Mouse (Mus musculus): ENCODE data around the gene Oscar.

Gene Oscar

DNA sequence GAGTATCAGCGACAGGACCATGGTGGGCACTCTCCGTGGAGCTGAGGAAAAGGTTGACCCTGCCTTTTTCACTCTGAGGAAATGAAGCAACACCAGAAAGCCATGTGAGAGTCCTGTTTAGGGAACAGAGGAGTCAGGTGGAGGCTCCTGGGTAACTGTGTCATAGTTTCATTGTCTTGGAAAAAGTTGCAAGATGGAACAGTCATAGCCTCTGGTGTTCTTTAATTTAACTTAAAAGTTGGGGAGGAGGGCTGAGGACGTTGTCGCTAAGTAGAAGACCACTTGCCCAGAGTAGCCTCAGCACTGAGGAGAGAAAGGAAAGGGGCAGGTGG lies at the start of gene Oscar:
Oscar (minus strand) TSS at position 101 of the 332 bp plus-strand sequence.
- no peak for DNase-seq (ENCODE audit: low spot score)

DNA sequence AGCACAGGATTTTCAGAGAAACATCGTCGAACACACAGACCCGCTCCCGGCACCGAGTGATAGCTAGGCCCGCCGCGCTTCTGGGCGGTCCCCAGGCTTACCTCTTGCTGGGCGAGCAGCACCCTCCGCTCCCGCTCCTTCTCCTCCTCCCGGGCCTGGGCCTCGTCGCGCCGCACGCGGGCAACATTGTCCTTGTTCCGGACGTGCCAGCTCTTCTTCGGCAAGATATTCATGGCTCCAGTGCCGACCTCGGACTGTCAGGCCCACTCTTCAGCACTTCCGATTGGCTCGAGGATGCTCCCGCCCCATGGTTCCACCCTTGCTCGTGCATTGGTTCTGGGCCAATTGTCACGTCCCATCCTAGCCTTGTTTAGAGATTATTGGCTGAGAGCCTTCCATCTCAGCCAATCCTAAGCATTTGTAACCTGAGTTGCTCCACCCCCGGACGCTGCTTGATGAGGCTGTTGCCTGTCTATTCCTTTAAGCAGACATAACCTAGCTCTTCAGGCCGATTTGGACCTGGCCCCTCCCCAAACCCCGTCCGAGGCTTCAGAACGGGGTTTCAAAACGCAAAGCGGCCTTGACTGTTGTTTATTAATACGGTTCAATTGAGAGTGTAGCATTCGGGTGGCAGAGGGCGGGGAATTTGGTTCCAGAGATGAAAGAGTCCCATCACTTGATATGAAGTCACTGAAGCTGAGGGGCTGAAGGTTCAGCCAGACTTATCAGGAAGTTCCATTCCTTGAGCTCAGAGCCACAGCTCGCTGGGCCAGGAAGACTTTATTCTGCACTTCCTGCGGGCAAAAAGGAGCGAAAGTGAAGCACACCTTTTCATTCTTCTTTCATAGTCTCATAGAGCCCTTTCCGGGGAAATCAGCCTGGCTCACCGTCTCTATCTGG lies 49.5 kb upstream of the Oscar start, which contains the start of gene Leng1:
Leng1 (minus strand) TSS at position 626 of the 900 bp plus-strand sequence.
- peak; percentile 94 for DNase-seq (ENCODE audit: low spot score)

DNA sequence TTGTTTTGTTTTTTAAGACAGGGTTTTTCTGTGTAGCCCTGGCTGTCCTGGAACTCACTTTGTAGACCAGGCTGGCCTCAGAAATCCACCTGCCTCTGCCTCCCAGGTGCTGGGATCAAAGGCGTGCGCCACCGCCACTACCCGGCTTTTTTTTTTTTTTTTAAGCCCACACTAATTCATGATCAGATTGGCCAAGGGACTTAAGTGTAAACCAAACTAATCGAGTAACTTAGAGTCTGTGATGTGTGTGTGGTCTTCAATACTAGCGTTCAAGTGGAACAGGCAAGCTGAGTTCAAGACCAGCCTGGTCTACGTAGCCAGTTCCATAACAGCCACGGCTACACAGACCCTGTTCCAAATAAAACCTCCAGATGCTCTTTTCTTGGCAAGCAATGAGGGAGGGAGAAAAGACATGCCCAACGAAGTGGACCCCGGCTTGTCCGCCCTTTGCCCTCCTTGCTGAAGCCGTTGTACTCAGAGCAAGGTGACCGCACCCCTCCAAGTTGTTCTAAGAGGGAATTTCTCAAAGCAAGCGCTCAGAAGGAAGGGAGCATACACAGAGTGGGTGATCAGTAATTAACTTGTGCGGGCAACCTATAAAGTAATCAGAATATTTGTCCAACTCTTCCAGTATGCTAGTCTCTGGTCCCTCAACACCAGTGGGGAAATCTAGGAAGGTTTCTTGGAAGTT lies 48.7 kb upstream of the Oscar start:
- no peak for DNase-seq (ENCODE audit: low spot score)

DNA sequence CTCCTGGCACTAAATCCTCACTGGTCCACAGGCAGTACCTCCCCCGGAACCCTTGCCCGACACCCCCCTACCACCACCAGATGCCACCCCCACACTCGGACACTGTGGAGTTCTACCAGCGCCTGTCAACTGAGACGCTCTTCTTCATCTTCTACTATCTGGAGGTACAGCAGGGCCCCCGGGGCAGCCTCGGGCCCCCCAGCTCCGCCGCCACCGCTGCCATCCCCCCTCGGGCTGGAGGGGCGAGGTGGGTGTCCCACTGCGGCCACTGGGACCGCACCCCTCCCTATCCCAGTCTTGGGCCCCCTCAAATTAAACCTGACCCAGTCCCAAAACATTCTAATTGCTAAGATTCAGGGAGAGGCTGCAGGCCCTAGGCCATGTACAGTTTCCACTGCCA lies 42.6 kb upstream of the Oscar start:
- DNase-seq (ENCODE audit: low spot score), result no peak

GRCm38 (mm10) chr7:3656966-3657365 lies 41.0 kb upstream of the Oscar start:
- no peak for DNase-seq (ENCODE audit: low spot score)

DNA sequence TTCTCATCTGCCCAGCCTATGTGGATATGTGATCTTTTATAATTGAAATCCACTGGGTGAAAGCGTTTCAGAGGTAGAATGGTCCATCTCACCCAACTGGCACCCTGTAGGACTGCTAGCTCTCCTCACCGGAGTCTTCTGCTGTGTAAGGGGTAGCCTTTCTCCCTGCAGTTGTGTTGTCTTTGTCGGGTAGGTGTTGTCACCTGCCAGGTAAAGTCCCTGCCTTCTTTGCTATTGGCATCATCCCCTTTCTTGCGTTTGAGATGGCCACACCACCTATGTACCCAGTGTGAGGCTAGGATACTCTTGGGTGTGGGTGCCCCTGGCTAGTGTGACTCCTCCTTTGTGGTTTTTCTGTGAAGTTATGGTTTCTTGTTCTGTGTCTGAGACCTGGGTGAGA lies 30.7 kb upstream of the Oscar start:
- DNase-seq (ENCODE audit: low spot score), result no peak

- DNase-seq (ENCODE audit: low spot score), result no peak
These were observed 30.2 kb upstream of the Oscar start for GRCm38 (mm10) chr7:3646188-3646587.

- no peak for DNase-seq (ENCODE audit: low spot score)
These were observed 29.6 kb upstream of the Oscar start for GRCm38 (mm10) chr7:3645488-3646025.

DNA sequence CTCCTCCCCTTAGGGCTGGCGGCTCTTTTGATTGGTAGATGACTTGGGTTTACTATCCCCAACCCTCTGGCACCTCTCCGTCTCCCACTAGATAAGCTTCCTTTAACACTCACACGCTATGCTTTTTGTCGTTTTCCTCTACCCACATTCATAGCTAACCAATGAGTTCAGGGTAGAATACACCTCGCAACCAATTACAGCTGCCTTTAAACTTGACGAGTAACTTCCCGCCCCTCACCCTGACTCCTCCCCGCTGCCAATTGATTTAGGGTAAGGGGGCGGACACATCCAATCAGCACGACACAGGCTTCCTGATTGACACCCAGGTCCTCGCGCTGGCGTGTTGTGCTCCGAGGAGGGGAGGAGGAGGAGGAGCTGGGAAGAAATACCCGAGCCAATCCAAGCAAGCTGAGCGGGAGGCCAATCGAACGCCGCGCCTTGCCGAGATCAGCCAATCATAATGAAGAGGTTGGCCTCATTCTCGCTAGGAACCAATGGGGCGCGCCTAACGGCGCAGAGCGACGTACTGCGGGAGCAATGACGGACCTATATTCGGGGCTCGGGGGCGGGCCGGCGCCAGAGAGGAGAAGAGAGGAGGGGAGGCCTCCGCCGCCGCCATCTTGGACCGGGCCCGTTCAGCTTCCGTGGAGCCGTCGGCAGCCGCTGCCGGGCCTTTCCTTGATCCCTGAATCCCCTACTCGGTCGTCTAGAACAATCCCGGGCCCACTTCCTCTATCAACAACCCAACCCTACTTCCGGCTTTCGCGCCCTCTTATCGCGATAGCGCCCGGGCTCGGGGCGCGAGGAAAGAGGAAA lies 28.9 kb upstream of the Oscar start, which contains the start of gene Cnot3:
Cnot3 (plus strand) TSS at position 597 of the 816 bp plus-strand sequence.
- peak; percentile 99 for DNase-seq (ENCODE audit: low spot score)

DNA sequence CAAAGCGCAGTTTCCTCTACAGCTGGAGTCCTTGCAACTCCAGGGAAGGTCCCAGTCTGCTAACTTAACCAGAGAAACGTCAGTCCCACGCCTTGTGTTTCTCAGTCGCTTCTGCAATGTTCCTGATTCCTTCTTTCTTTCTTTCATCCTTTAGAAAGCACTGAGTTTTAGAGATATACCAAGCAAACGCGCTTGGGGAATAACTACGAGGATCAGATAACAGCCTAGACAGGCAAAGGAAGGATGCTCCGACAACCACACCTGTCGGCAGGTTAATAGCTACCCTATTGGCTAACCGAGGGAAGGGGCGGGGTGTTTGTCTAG lies 28.4 kb upstream of the Oscar start:
- DNase-seq (ENCODE audit: low spot score), result no peak

- DNase-seq (ENCODE audit: low spot score), result no peak
These were observed 27.9 kb upstream of the Oscar start for GRCm38 (mm10) chr7:3643843-3644242.

DNA sequence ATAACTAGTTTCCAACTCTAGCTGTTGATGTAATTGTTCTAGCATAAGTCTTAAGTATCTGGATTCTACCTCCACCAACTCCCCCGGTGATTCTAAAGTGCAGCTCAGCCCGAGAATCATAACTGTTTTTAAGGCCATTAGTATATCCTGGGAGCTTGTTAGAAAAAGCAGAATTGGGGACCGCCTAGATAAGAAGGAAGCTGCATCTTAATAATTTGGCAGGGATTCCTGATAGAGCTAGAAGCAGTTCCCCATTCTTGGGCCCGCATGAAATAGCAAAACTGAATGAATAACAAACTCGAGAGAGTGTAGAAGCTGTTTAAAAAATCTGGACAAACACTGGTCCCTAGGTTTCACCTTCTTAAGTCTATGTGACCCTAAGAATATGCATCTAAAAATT lies 27.5 kb upstream of the Oscar start:
- no peak for DNase-seq (ENCODE audit: low spot score)

DNA sequence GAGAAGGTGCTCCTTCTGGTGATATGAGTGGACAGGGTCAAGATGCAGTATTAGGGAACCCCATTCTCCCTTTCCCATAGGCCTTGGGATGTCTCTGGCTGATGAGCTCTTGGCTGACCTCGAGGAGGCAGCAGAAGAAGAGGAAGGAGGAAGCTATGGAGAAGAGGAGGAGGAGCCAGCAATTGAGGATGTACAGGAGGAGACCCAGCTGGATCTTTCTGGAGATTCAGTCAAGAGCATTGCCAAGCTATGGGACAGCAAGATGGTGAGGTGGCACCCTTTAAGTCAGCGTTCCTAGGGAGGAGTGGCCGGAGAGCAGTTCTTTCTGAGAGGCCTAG lies 14.5 kb upstream of the Oscar start:
- no peak for DNase-seq (ENCODE audit: low spot score)

- DNase-seq (ENCODE audit: low spot score), result peak; percentile 90
These were observed 13.9 kb upstream of the Oscar start, which contains the start of the genes Tfpt and Prpf31 for GRCm38 (mm10) chr7:3629543-3630477. TSS of gene Tfpt (minus strand) at chr7:3629929. TSS of gene Prpf31 (plus strand) at chr7:3629985.

DNA sequence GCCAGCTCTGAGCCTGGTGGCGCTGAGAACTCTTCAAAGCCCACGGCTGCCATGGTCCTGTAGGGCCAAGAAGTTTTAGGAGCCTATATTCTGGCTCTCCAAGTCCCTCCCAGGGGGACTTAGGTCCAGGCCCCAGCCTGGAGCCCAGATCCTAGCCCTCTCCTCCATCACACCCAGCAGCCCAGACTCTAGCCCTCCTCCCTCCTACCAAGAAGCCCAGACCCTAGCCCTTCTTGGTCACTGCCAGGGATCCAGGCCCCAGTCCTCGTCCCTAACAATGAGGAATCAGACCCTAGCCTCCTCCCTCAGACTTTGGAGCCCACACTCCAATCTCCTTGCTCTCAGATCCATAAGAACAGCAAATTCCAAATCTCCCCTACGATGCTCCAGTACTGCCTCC lies 13.1 kb upstream of the Oscar start:
- no peak for DNase-seq (ENCODE audit: low spot score)

- peak; percentile 79 for DNase-seq (ENCODE audit: low spot score)
These were observed 1.5 kb upstream of the Oscar start, which contains the start of gene Ndufa3 for GRCm38 (mm10) chr7:3617242-3617995. TSS of gene Ndufa3 (plus strand) at chr7:3617373.

- DNase-seq (ENCODE audit: low spot score), result no peak
These were observed 658 bp upstream of the Oscar start for GRCm38 (mm10) chr7:3616389-3617241.

DNA sequence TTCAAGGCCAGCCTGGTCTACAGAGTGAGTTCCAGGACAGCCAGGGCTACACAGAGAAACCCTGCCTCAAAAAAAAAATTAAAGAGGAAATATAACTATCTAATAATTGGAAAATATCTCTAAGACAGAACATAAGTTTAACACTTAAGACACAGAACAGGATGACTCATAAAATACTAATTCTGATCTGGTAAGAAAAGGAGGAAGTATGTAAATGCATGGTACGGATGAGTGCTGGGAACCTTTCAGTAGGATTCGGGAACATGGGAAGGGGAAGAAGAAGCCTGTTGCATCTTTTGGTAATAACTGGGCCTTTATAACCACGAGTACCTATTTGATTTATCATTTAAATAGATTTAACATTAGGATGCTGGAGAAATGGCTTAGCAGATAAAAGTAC lies 1.9 kb downstream of the Oscar start:
- DNase-seq (ENCODE audit: low spot score), result no peak

- DNase-seq (ENCODE audit: low spot score), result no peak
These were observed 5.0 kb downstream of the Oscar start for GRCm38 (mm10) chr7:3611006-3611405.

All from left cerebral cortex, adult 11 months (tissue).